Mouse (Mus musculus) heart, adult 2 months (tissue): ENCODE measurements around the gene Fars2.

Experiments
- CTCF ChIP-seq: fragments of 200-600 bp; IDR thresholded peaks from 2 replicates; pipeline ENCODE4 v1.8.1; 2022; ENCODE audit warnings: antibody characterized with exemption, mild to moderate bottlenecking, moderate library complexity
- POLR2A ChIP-seq: fragments of 200-500 bp; IDR thresholded peaks from 2 replicates; pipeline ENCODE4 v1.6.1; 2011; ENCODE audit warnings: mild to moderate bottlenecking, low read depth, low read length, control low read depth; ENCODE audit not compliant: insufficient read depth

DNA sequence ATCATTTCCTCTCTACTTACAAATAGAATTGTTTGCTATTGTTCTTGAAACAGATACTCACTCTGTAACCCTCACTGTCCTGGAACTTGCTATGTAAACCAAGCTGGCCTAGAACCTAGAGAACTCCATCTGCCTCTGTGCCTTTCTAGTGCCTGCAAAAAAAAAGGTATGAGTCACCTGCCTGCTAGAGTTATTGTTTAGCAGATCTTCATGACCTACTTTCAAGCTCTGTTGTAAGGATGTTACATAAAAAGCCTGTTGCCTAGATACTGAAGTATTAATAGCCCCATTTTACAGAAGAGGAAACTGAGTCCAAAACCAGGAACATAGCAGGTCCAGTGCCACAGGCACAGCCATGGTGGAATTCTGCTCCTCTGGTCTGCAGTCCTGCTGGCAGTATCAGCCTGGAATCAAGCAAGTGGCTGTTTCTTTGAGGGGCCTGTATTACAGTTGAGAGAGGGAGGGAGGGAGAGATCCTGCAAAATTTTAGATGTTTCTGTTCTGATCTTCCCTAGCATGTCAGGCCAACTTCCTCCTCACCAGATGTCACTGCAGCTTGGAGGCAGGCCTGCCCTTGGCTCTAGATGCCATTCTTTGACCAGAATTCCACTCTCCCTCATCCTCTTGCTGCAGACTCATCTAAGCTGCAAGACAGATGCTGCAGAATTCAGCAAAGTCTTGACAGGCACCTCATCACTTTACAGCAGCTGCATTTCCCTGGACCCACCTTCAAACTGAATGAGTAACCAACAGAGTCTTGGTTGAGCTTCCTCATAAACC, 250.7 kb downstream of the Fars2 start:
- TF ChIP-seq POLR2A (no peak), CTCF (no peak)
